Mouse (Mus musculus): ENCODE measurements around the gene Sgca. TPM values are rescaled to one million over a fixed set of nuclear protein-coding genes. Genes with fewer than 3 reads are reported as not detected.

Gene Sgca
- polyA plus RNA-seq, 1 experiment = 303 TPM

DNA sequence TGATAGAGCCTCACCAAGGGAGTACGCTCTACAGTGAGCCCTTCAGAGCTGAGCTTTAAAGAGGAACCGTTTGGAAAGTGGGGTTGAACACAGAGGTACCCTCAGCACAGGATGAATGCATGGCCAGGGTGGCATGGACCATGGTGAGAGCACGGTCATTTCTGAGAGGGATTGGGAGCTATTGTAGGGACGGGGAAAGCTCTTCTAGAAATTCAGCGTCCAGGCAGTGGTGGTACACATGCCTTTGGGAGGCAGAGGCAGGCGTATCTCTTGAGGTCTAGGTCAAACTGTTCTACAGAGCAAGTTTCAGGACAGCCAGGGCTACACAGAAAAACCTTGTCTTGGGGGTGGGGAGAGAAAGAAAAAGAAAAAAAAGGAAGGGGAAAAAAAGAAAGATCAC lies 20.9 kb upstream of the Sgca start:
- Histone ChIP-seq H3K27me3 (ENCODE audit: control insufficient read depth, insufficient read depth, insufficient read length) (no peaks in the 10 kb centered on the region), H3K4me2 (ENCODE audit: low read depth) (no peak overlapping the region), H3K36me3 (ENCODE audit: control insufficient read depth, insufficient read depth) (peaks cover 15% of the 10 kb centered on the region), H3K79me2 (ENCODE audit: control insufficient read depth, insufficient read depth) (peaks cover 42% of the 10 kb centered on the region), H3K4me3 (no peak overlapping the region), H3ac (ENCODE audit: control insufficient read depth, insufficient read length) (no peak overlapping the region)
- no peak for TF ChIP-seq MYOD1 (IDR thresholded peaks at IDR 0.05; ENCODE audit: control insufficient read depth in 1 of 3, insufficient read length in 2 of 3, low read depth in 2 of 3)
- TF ChIP-seq E2F4 (IDR thresholded peaks at IDR 0.05; ENCODE audit: insufficient read depth) = no peak
- TF ChIP-seq REST (IDR thresholded peaks at IDR 0.05; ENCODE audit: insufficient read depth, insufficient read length) = no peak
- TF ChIP-seq SRF (IDR thresholded peaks at IDR 0.05; ENCODE audit: control insufficient read depth, insufficient read length, low read depth) = no peak
- TF ChIP-seq CEBPB (IDR thresholded peaks at IDR 0.05; ENCODE audit: insufficient read depth, poor library complexity, severe bottlenecking) = no peak
- no peak for TF ChIP-seq MYOG (IDR thresholded peaks at IDR 0.05; ENCODE audit: control insufficient read depth in 1 of 3, insufficient read depth in 1 of 3, insufficient read length in 2 of 3, low read depth in 2 of 3)
- TF ChIP-seq USF1 (IDR thresholded peaks at IDR 0.05; ENCODE audit: low read depth) = no peak
- no peak for TF ChIP-seq MAX (IDR thresholded peaks at IDR 0.05; ENCODE audit: low read depth)
- TF ChIP-seq TCF3 (IDR thresholded peaks at IDR 0.05; ENCODE audit: insufficient read length, low read depth) = no peak
- TF ChIP-seq TCF12 (IDR thresholded peaks at IDR 0.05; ENCODE audit: insufficient read depth, poor library complexity, severe bottlenecking) = no peak
- TF ChIP-seq POLR2A (IDR thresholded peaks at IDR 0.05; ENCODE audit: insufficient read length, low read depth) = no peak
- no peak for TF ChIP-seq POLR2AphosphoS2 (IDR thresholded peaks at IDR 0.05; ENCODE audit: insufficient read length, low read depth)

DNA sequence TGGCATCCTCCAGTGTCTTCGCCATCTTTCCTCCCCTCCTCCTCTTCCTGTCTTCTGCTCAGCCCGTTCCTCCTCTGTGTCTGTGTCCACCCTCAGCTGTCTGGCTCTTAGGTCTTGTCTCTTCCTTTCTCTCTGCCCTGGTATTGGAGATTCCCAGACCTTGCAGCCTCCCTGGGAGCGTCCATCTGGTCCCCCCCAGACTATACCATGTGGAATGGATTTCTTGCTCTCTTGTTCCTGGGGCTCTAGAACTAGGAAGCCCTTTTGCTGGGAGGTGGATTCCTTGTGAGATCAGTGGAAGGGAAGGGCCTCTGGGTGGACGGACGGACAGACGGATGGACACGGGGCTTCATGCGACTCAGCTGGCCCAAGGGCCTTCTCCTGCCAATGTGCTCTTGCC lies 20.0 kb upstream of the Sgca start:
- H3K4me2 ChIP-seq (ENCODE audit: low read depth) = no peak overlapping the region
- H3K4me3 ChIP-seq = no peak overlapping the region
- TF ChIP-seq USF1 (IDR thresholded peaks at IDR 0.05; ENCODE audit: low read depth) (no peak), MYOG (IDR thresholded peaks at IDR 0.05; ENCODE audit: control insufficient read depth in 1 of 3, insufficient read depth in 1 of 3, insufficient read length in 2 of 3, low read depth in 2 of 3) (no peak), TCF3 (IDR thresholded peaks at IDR 0.05; ENCODE audit: insufficient read length, low read depth) (no peak), TCF12 (IDR thresholded peaks at IDR 0.05; ENCODE audit: insufficient read depth, poor library complexity, severe bottlenecking) (no peak), SRF (IDR thresholded peaks at IDR 0.05; ENCODE audit: control insufficient read depth, insufficient read length, low read depth) (no peak), POLR2A (IDR thresholded peaks at IDR 0.05; ENCODE audit: insufficient read length, low read depth) (no peak), POLR2AphosphoS2 (IDR thresholded peaks at IDR 0.05; ENCODE audit: insufficient read length, low read depth) (no peak), MAX (IDR thresholded peaks at IDR 0.05; ENCODE audit: low read depth) (no peak), CEBPB (IDR thresholded peaks at IDR 0.05; ENCODE audit: insufficient read depth, poor library complexity, severe bottlenecking) (no peak), E2F4 (IDR thresholded peaks at IDR 0.05; ENCODE audit: insufficient read depth) (no peak), REST (IDR thresholded peaks at IDR 0.05; ENCODE audit: insufficient read depth, insufficient read length) (no peak), MYOD1 (IDR thresholded peaks at IDR 0.05; ENCODE audit: control insufficient read depth in 1 of 3, insufficient read length in 2 of 3, low read depth in 2 of 3) (no peak)
- no peak overlapping the region for H3ac ChIP-seq (ENCODE audit: control insufficient read depth, insufficient read length)
- H3K79me2 ChIP-seq (ENCODE audit: control insufficient read depth, insufficient read depth) = peaks cover 44% of the 10 kb centered on the region
- H3K27me3 ChIP-seq (ENCODE audit: control insufficient read depth, insufficient read depth, insufficient read length) = no peaks in the 10 kb centered on the region
- peaks cover 15% of the 10 kb centered on the region for H3K36me3 ChIP-seq (ENCODE audit: control insufficient read depth, insufficient read depth)

DNA sequence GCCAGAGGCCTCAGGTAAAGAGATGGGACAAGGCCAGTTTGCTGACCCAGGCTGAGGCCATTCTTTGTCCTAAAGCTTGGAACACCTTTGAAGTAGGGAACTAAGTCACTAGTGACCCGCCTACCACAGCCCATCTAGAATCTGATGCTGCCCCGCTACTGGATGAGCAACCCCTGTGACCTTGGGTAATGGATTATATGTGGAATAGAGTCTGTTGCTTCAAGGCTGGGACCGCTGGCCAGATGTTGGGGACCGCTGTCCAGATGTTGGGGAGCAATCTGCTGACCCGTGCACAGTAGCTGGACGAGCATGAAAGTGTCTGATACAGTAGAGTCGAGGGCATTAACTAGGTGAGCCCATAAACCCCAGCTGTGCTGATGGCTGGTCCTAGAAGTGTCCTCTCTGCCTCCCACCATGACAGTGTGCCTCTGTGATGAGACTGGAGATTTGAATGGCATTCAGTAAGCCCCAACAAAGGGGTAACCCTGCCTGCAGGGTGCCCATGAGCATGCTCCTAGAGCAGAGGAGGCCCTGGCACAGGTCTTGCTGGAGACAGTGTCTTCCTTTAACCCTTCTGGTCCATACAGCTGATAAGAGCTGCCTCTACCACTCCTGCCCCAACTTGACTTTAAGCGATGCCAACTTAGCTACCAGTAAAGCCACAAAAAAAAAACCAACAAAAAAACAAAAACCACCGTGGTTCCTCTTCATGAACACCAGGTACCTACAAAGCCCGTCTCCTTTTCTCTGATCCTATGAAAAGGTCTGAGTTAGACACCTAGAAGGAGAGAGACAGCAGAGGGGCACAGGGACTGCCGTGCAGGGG lies 19.0 kb upstream of the Sgca start:
- Histone ChIP-seq H3K79me2 (ENCODE audit: control insufficient read depth, insufficient read depth) (peaks cover 44% of the 10 kb centered on the region), H3K36me3 (ENCODE audit: control insufficient read depth, insufficient read depth) (peaks cover 15% of the 10 kb centered on the region), H3K4me3 (no peak overlapping the region), H3ac (ENCODE audit: control insufficient read depth, insufficient read length) (no peak overlapping the region), H3K4me2 (ENCODE audit: low read depth) (peak overlapping the region; percentile 99), H3K27me3 (ENCODE audit: control insufficient read depth, insufficient read depth, insufficient read length) (no peaks in the 10 kb centered on the region)
- TF ChIP-seq SRF (IDR thresholded peaks at IDR 0.05; ENCODE audit: control insufficient read depth, insufficient read length, low read depth) (no peak), REST (IDR thresholded peaks at IDR 0.05; ENCODE audit: insufficient read depth, insufficient read length) (no peak), E2F4 (IDR thresholded peaks at IDR 0.05; ENCODE audit: insufficient read depth) (no peak), TCF12 (IDR thresholded peaks at IDR 0.05; ENCODE audit: insufficient read depth, poor library complexity, severe bottlenecking) (no peak), POLR2AphosphoS2 (IDR thresholded peaks at IDR 0.05; ENCODE audit: insufficient read length, low read depth) (no peak), CEBPB (IDR thresholded peaks at IDR 0.05; ENCODE audit: insufficient read depth, poor library complexity, severe bottlenecking) (no peak), MYOG (IDR thresholded peaks at IDR 0.05; ENCODE audit: control insufficient read depth in 1 of 3, insufficient read depth in 1 of 3, insufficient read length in 2 of 3, low read depth in 2 of 3) (no peak), MYOD1 (IDR thresholded peaks at IDR 0.05; ENCODE audit: control insufficient read depth in 1 of 3, insufficient read length in 2 of 3, low read depth in 2 of 3) (no peak), USF1 (IDR thresholded peaks at IDR 0.05; ENCODE audit: low read depth) (no peak), MAX (IDR thresholded peaks at IDR 0.05; ENCODE audit: low read depth) (no peak)

- H3K79me2 ChIP-seq (ENCODE audit: control insufficient read depth, insufficient read depth) = peaks cover 44% of the 10 kb centered on the region
- no peaks in the 10 kb centered on the region for H3K27me3 ChIP-seq (ENCODE audit: control insufficient read depth, insufficient read depth, insufficient read length)
- peak overlapping the region; percentile 46 for H3K4me3 ChIP-seq
- no peak overlapping the region for H3ac ChIP-seq (ENCODE audit: control insufficient read depth, insufficient read length)
- TF ChIP-seq MAX (IDR thresholded peaks at IDR 0.05; ENCODE audit: low read depth) (no peak), TCF12 (IDR thresholded peaks at IDR 0.05; ENCODE audit: insufficient read depth, poor library complexity, severe bottlenecking) (no peak), USF1 (IDR thresholded peaks at IDR 0.05; ENCODE audit: low read depth) (no peak), MYOD1 (IDR thresholded peaks at IDR 0.05; ENCODE audit: control insufficient read depth in 1 of 3, insufficient read length in 2 of 3, low read depth in 2 of 3) (no peak), TCF3 (IDR thresholded peaks at IDR 0.05; ENCODE audit: insufficient read length, low read depth) (no peak), POLR2A (IDR thresholded peaks at IDR 0.05; ENCODE audit: insufficient read length, low read depth) (no peak), REST (IDR thresholded peaks at IDR 0.05; ENCODE audit: insufficient read depth, insufficient read length) (no peak), CEBPB (IDR thresholded peaks at IDR 0.05; ENCODE audit: insufficient read depth, poor library complexity, severe bottlenecking) (no peak), MYOG (IDR thresholded peaks at IDR 0.05; ENCODE audit: control insufficient read depth in 1 of 3, insufficient read depth in 1 of 3, insufficient read length in 2 of 3, low read depth in 2 of 3) (no peak)
- H3K36me3 ChIP-seq (ENCODE audit: control insufficient read depth, insufficient read depth) = peaks cover 15% of the 10 kb centered on the region
- H3K4me2 ChIP-seq (ENCODE audit: low read depth) = peak overlapping the region; percentile 99
Observed at GRCm38 (mm10) chr11:94994208-94994814, 18.2 kb upstream of the Sgca start.

All from myocyte (in vitro differentiated cells).